17 mouse cellular contexts compared by ENCODE assay signal in the genomic region with DNA sequence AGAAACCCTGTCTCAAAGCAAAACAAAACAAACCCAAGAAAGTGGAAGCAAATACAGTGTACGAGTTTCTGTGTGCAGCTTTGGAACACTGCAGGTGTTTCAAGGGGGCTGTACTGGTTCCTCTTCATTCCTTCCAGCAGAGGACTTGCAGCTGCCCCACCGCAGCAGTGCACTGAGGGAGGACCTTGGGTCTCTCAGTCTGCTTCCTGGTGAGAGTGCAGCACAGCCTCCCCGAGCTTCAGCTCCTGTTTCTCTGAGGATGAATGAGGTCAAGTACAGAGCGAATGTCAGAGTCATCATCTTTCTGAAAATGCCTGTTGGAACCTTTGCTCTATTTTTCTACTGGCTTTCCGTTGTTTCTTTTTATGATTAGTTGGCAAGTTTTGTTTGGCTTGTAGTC. TPM values are rescaled to one million over a fixed set of nuclear protein-coding genes. Genes with fewer than 3 reads are reported as not detected.
DNase-seq lines count a peak whose midpoint lies in the region; ATAC-seq and TF ChIP-seq lines count a peak whose summit lies in the region.
"Had no signal": no experiment of that assay in that cellular context is flagged by ENCODE, and none has a peak within 500 bp of the region (broad histone marks: within the 10 kb centered on the region; RNA-seq: fewer than 3 reads in every experiment).

No protein-coding gene starts in this region.

- no peaks in the 10 kb centered on the region for H3K4me1 ChIP-seq in kidney, postnatal 0 days (replicated peaks; ENCODE audit: insufficient read depth, low read length)
- H3K4me1 ChIP-seq in kidney, embryonic 15.5 days = no peaks in the 10 kb centered on the region
- H3K4me1 ChIP-seq: hindbrain, embryonic 13.5 days; lung, embryonic 15.5 days; neural tube, embryonic 12.5 days had no signal

- H3K9ac ChIP-seq in kidney, postnatal 0 days (ENCODE audit: low read depth, low read length) = 0 out of 2 replicates have a peak overlapping the region, but pooled peaks have one; percentile 27
- H3K9ac ChIP-seq in kidney, embryonic 15.5 days = no peak overlapping the region
- H3K9ac ChIP-seq: embryonic facial prominence, embryonic 13.5 days; hindbrain, embryonic 13.5 days; lung, embryonic 15.5 days; neural tube, embryonic 12.5 days had no signal

- no peak overlapping the region for H3K4me3 ChIP-seq in kidney, postnatal 0 days (replicated peaks; ENCODE audit: low read depth, low read length)
- H3K4me3 ChIP-seq in kidney, embryonic 15.5 days (replicated peaks) = no peak overlapping the region
- H3K4me3 ChIP-seq: embryonic facial prominence, embryonic 13.5 days; hindbrain, embryonic 13.5 days; lung, embryonic 15.5 days; neural tube, embryonic 12.5 days had no signal

- no peaks in the 10 kb centered on the region for H3K9me3 ChIP-seq in kidney, postnatal 0 days (replicated peaks; ENCODE audit: low read length)
- no peaks in the 10 kb centered on the region for H3K9me3 ChIP-seq in kidney, embryonic 15.5 days (replicated peaks)
- H3K9me3 ChIP-seq: embryonic facial prominence, embryonic 13.5 days; hindbrain, embryonic 13.5 days; lung, embryonic 15.5 days; neural tube, embryonic 12.5 days had no signal

- no peak overlapping the region for H3K4me2 ChIP-seq in kidney, postnatal 0 days (ENCODE audit: low read length)
- H3K4me2 ChIP-seq in kidney, embryonic 15.5 days = no peak overlapping the region
- H3K4me2 ChIP-seq: embryonic facial prominence, embryonic 13.5 days; hindbrain, embryonic 13.5 days; liver, embryonic 11.5 days; lung, embryonic 15.5 days; neural tube, embryonic 12.5 days had no signal

- no peak overlapping the region for H3K27ac ChIP-seq in kidney, postnatal 0 days
- H3K27ac ChIP-seq in kidney, embryonic 15.5 days = no peak overlapping the region
- H3K27ac ChIP-seq: embryonic facial prominence, embryonic 13.5 days; hindbrain, embryonic 13.5 days; lung, embryonic 15.5 days; neural tube, embryonic 12.5 days had no signal

- no peaks in the 10 kb centered on the region for H3K27me3 ChIP-seq in kidney, postnatal 0 days (ENCODE audit: insufficient read depth, low read length)
- no peaks in the 10 kb centered on the region for H3K27me3 ChIP-seq in kidney, embryonic 15.5 days
- H3K27me3 ChIP-seq: embryonic facial prominence, embryonic 13.5 days; hindbrain, embryonic 13.5 days; lung, embryonic 15.5 days; neural tube, embryonic 12.5 days had no signal

- DNase-seq in adrenal gland, adult 2 months = peak; percentile 67
- DNase-seq in adrenal gland, postnatal 4 days (ENCODE audit: low spot score in 2 of 2) = no peak
- DNase-seq in kidney, postnatal 0 days (ENCODE audit: low spot score) = no peak
- peak; percentile 57 for DNase-seq in adrenal gland, postnatal 14 days
- DNase-seq in thymus, postnatal 10 days (ENCODE audit: low spot score in 2 of 2) = peak; percentile 52 to 56
- DNase-seq in cerebellum, postnatal 10 days = no peak
- no peak for DNase-seq in cerebellum, postnatal 36 days
- DNase-seq: layer of hippocampus, adult 9-11 months; left cerebral cortex, postnatal 4 days; right cerebral cortex, postnatal 25 days had no signal

- TF ChIP-seq CTCF in kidney, postnatal 0 days (IDR thresholded peaks at IDR 0.05; ENCODE audit: low read depth) = peak; percentile 22; the same call in 1 of the 2 replicates

- no peaks in the 10 kb centered on the region for H3K36me3 ChIP-seq in kidney, postnatal 0 days (ENCODE audit: insufficient read depth, low read length)
- no peaks in the 10 kb centered on the region for H3K36me3 ChIP-seq in kidney, embryonic 15.5 days
- H3K36me3 ChIP-seq: embryonic facial prominence, embryonic 13.5 days; hindbrain, embryonic 13.5 days; lung, embryonic 15.5 days; neural tube, embryonic 12.5 days had no signal

- WGBS in kidney, postnatal 0 days = 44% methylated on average over 5 of the region's 5 CpGs
- 47% methylated on average over 5 of the region's 5 CpGs for WGBS in kidney, embryonic 15.5 days

- no peak for ATAC-seq in kidney, postnatal 0 days (replicated peaks; ENCODE audit: low FRiP score, low read depth)
- ATAC-seq in kidney, embryonic 15.5 days (replicated peaks; ENCODE audit: low FRiP score) = no peak
- ATAC-seq: intestine, embryonic 16.5 days had no signal

RNA-seq across cellular contexts. Expression of a gene that starts 12.5 kb away (rescaled TPM):
- total RNA-seq in adrenal gland, adult 2 months (2021) = 100 to 1,000 TPM; 101 to 180 TPM
- 46.7 and 86.7 TPM in 2 replicates for polyA plus RNA-seq in adrenal gland, adult 2 months (2012; rRNA removed)
- total RNA-seq in adrenal gland, postnatal 4 days (2021) = 10 to 100 TPM; 96.6 to 99.5 TPM
- polyA plus RNA-seq in kidney, postnatal 0 days (2015; fragmentation: Nextera tagmentation; extraction: Ambion mirVana) = 37.1 and 41.2 TPM in 2 replicates
- polyA plus RNA-seq in kidney, embryonic 15.5 days (2015; fragmentation: Nextera tagmentation; extraction: Ambion mirVana) = 54.6 and 55.8 TPM in 2 replicates
- total RNA-seq in adrenal gland, postnatal 14 days (2021) = 109 and 122 TPM in 2 replicates

RNA-seq across cellular contexts. Expression of a gene that starts 25.2 kb away (rescaled TPM):
- total RNA-seq in adrenal gland, adult 2 months (2021) = 10 to 100 TPM; 47.2 to 54.9 TPM
- polyA plus RNA-seq in adrenal gland, adult 2 months (2012; rRNA removed) = 4.5 and 4.6 TPM in 2 replicates
- 10 to 100 TPM; 53.1 to 54.3 TPM for total RNA-seq in adrenal gland, postnatal 4 days (2021)
- 74.1 and 76.0 TPM in 2 replicates for polyA plus RNA-seq in kidney, postnatal 0 days (2015; fragmentation: Nextera tagmentation; extraction: Ambion mirVana)
- polyA plus RNA-seq in kidney, embryonic 15.5 days (2015; fragmentation: Nextera tagmentation; extraction: Ambion mirVana) = 63.5 and 65.6 TPM in 2 replicates
- total RNA-seq in adrenal gland, postnatal 14 days (2021) = 41.1 and 47.7 TPM in 2 replicates

Comparison
In these comparisons a context has a peak if more than half of its experiments do, and no peak if none do; other contexts are left out.
1. DNase-seq: peak in adrenal gland, adult 2 months (single experiment), adrenal gland, postnatal 14 days (single experiment) and thymus, postnatal 10 days (2 of 2); none in adrenal gland, postnatal 4 days (0 of 2), kidney, postnatal 0 days (single experiment), cerebellum, postnatal 10 days (0 of 2) and cerebellum, postnatal 36 days (0 of 2).